Mouse (Mus musculus) right cerebral cortex, adult 18-20 months (tissue): ENCODE data around the gene Cpt1c.

Source experiments
- DNase-seq: peaks from one replicate; pipeline ENCODE4 v3.0.0; 2022; ENCODE audit warnings: mixed read lengths

Gene Cpt1c

GRCm38 (mm10) chr7:44960512-44960910, 14.1 kb downstream of the Cpt1c start:
- DNase-seq: no peak

DNA sequence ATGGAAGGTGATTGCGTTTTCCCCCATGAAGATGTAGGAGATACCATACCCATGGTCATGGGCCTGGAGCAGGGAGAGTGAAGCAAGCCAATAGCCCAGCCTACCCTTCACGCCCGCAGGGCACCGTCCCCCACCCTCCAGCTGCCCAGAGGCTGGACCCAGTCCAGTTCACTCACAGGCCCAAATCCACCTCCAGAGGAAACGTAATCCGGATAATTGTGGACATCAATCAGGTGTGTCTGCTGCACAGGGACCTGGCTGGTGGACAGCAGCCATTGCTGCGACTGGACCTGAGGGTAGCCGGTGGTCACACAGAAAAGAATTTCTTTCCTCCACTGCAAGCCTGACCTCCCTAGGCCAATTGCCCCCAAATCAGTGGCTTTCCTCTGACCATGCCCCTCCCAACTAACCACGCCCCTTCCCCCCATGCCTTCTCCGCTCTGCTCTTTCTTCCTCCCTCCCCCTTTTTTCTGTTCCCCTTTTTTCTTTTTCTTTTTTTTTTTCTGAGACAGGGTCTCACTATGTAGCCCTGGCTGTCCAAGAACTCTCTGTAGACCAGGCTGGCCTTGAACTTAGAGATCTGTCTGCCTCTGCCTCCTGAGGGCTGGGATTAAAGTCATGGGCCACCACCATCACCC, 14.7 kb downstream of the Cpt1c start:
- DNase-seq: no peak

- no peak for DNase-seq
These were observed 15.4 kb downstream of the Cpt1c start for GRCm38 (mm10) chr7:44959281-44959680.

DNA sequence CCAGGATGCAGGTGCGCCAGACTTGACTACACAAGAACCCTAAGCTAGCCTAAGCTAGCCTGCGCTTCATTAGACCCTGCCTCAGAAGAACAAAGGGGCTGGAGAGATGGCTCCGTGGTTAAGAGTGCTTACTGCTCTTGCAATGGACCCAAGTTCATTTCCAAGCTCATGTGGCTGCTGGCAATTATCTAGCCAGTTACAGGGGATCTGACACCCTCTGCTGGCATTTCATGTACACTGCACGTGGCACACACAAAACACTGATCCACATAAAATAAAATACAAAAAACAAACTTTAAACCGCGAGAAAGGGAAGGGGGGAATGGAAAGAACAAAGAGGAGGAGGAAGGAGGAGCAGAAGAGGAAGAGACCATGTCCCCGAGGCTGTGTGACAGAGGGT, 16.4 kb downstream of the Cpt1c start:
- DNase-seq: no peak

- DNase-seq: no peak
These were observed 17.3 kb downstream of the Cpt1c start for GRCm38 (mm10) chr7:44957183-44957835.

GRCm38 (mm10) chr7:44956266-44956665, 18.4 kb downstream of the Cpt1c start:
- DNase-seq: no peak

GRCm38 (mm10) chr7:44955628-44956027, 19.0 kb downstream of the Cpt1c start:
- DNase-seq: no peak

DNA sequence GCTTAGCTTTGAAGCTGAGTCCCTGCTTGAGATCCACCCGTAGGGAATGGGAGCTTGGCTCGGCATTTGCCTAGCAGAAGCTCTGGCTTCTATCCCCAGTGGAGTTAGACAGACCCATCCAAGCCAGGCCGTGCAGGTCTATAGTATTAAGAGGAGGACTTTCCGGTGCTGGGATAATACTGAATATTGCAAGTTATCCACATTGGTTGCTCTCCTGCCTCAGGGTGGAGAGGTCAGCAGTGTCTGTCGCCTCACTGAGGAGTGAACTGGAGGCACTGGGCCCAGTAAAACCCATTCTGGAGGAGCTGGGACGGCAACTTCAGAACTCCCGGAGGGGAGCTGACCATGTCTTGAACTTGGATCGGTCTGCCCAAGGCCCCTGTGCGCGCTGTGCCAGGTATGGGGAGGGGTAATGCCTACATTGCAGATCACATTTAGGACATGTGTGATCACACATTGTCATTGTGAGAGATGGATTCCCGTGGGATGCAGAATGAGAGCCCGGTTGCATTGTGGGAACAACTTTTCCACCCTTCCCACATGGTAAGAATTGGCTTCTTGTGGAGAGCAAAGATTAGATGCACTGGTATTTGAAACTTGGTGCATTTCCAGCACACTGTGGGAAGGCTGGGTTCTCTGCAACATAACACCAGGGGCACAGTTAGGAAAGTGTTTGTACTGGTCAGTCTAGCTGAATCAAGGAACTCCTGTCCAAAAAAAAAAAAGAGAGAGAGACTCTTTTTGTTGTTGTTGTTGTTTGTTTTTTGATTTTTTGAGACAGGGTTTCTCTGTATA, 20.4 kb downstream of the Cpt1c start:
- no peak for DNase-seq

- no peak for DNase-seq
These were observed 21.1 kb downstream of the Cpt1c start for GRCm38 (mm10) chr7:44953561-44953960.

DNA sequence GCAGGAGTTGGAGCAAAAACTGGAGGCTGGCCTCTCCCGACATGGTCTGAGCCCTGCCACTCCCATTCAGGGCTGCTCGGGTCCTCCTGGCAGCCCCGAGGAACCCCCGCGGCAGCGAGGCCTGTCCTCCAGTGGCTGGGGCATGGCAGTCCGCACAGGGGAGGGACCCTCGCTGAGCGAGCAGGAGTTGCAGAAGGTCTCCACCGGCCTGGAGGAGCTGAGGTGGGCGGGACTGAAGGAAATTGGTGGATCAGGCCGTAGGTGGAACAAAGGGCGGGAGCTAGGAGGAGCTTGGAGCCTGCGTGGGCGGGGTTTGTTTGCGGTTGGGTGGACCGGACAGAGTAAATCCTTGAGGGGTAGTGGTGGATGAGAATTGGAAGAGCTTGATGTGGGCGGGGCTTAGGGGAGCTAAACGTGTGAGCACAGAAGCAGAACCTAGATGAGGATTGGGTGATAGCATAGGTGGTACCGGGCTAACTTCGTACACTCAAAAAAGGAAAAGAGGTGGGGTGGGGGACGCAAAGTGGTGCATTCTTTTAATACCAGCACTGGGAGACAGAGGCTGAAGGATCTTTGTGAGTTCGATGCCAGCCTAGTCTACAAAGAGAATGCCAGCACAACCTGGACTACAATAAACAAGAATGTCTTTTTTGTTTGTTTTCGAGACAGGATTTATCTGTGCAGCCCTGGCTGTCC, 21.9 kb downstream of the Cpt1c start:
- DNase-seq: peak; percentile 90

GRCm38 (mm10) chr7:44951960-44952359, 22.7 kb downstream of the Cpt1c start:
- DNase-seq: no peak

DNA sequence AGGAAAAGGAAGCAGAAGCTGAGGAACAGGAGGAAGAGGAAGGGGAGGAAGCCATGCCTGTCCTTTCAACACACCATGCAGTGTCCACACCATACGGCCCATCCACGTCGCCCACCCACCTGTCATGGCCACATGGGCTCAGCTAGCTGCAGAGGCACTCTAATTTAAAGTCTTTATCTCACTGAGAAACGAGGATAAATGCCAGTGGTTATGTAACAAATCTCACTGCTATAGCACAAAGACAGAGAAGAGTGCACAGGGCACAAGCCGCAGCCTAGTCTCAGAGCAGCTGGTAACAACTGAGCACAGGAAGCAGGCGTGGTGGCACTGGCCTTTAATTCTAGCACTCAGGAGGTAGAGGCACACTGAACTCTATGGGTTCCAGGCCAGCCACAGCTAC, 24.7 kb downstream of the Cpt1c start:
- DNase-seq: no peak

GRCm38 (mm10) chr7:44942904-44943303, 31.7 kb downstream of the Cpt1c start, which contains the start of gene Tsks:
Tsks (plus strand) TSS chr7:44943204.
- DNase-seq: no peak

GRCm38 (mm10) chr7:44938680-44939079, 36.0 kb downstream of the Cpt1c start:
- no peak for DNase-seq

DNA sequence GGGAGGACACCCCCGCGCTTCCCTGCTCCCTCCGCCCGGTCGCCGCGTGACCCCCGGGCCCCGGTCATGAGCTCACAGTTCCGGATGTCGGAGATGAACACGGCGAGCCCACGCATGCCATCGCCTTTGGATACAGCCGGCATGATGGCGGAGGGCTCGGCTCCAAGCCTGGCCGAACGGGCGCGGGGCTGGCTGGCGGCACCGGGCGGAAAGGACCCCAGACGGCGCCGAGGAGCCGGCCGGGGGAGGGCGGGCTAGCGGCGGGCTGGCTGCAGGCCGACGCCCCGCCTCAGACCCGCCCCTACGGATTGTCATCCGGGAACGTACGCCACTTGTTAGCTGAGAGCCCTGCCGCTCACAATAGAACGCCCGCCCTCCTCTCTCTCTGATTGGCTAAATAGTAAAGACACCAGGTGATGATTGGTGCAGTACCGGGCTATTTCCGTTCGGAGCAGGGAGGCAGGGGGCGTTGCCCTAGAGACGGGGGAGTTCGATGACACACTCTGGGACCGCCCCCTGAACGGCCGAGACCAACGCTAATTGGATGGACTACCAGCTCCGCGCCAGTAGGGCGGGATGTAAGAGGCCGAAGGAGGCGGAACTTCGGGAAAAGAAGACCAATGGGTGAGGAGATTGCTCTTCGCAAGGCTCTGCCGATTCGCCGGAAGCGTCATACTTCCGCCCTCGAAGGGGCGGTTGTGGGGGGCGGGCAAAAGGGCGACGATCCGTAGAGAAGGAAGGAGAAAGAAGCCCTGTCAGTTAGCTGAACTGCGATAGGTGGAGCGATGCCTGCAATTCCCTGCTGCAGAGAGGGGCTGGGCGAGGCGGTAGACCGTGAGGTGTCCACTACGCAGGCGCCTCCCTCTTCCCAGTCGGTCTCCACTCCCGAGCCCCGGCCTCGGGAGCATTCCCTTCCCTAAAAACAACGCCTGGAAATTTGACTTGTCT, 45.2 kb downstream of the Cpt1c start, which contains the start of gene Ap2a1:
Ap2a1 (minus strand) TSS at position 293 of the 948 bp plus-strand sequence.
- DNase-seq: peak; percentile 100

GRCm38 (mm10) chr7:44928570-44928969, 46.1 kb downstream of the Cpt1c start:
- DNase-seq: no peak

GRCm38 (mm10) chr7:44925468-44925867, 49.2 kb downstream of the Cpt1c start:
- DNase-seq: no peak

- DNase-seq: no peak
These were observed 52.1 kb downstream of the Cpt1c start for GRCm38 (mm10) chr7:44922530-44922929.

DNA sequence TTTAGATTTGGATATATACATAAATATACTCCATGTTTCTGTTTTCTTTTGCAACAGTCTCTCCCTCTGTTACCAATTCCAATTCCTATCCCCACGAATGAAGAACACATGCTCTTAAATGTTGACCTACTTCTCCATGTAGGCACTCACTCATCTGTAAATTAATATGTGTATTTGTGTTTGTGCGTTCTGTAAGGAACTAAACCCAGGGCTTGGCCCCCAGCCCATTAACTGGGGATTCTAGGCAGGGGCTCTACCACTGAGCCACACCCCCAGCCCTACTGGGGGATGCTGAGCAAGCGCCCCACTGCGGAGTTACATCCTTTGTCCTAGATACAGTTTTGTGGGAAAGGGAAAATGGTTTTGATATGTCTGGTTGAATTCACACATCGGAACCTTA, 55.5 kb downstream of the Cpt1c start:
- no peak for DNase-seq

GRCm38 (mm10) chr7:44918219-44918618, 56.4 kb downstream of the Cpt1c start:
- no peak for DNase-seq

- no peak for DNase-seq
These were observed 57.8 kb downstream of the Cpt1c start for GRCm38 (mm10) chr7:44916881-44917280.

DNA sequence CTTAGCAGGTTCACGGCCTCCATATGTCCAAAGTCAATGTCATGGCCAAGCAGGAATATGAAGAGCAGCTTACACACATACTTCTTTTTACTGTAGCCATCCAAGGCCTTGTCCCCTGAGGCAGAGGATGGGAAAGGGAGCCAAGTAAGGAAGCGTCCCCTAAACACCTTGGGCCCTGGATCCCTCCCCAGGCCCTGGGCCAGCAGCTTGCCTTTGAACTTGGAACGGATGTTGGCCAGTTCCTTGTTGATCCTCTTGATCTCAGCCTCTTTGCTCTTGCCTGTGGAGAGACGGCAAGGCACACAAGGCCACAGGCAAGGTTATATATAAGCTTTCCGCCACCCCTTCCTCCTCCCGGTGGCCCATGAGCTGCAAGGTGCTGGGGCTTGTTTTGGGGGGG, 58.5 kb downstream of the Cpt1c start:
- DNase-seq: no peak
